Mouse (Mus musculus) adrenal gland, adult 8-10 months (tissue): ENCODE results near the gene Ryr2. TPM values are rescaled to one million over a fixed set of nuclear protein-coding genes. Genes with fewer than 3 reads are reported as not detected.

Experiments used
- DNase-seq: peaks from one replicate; pipeline ENCODE4 v3.0.0; 2022
- total RNA-seq, 4 experiments: library from RNA; stranded (reverse); gene quantifications; 2 replicates each; pipeline ENCODE4 v1.2.4; 2022

Ryr2 gene
- total RNA-seq, 4 experiments from 2014 or later, result 12.9 to 33.9 (median 20.0) TPM

DNA sequence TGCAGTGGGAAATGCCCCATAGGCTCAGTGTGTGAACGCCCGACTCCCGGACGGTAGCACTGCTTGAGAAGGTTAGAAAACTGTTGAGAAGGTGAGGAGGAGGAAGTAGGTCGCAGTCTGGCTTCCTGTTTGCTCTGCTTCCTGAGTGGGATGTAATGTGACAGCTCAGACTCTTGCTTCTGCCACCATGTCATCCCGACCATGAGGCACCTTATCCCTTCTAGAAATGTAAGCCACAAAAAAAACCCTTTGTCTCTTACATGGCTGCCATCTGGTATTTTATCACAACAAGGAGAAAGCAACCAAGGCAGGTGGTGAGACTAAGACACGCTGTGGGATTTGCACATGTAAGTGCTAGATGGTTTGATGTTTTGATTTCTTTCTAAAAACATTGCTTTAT, 12.2 kb downstream of the Ryr2 start:
- DNase-seq, result no peak

DNA sequence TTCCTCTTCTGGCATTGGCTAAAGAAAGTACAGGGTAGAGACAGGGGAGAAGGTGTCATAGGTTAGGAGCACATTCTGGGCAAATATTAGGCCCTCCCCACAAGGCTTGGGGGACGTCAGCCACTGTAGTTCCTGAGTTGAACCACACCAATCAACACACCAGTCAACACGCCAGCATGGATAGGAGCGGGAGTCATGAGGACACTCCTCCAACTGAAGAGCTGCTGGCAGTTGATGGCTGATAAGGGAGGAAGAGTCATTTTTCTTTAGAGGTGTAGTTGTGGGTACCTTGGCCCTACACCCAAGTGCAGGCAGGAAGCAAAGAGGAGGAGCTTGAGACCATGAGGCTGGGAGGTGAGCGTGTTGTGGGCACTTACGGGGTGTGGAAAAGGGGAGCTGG, 13.6 kb downstream of the Ryr2 start:
- DNase-seq, result no peak

- DNase-seq, result no peak
Measured at GRCm38 (mm10) chr13:12092379-12093107, 14.2 kb downstream of the Ryr2 start.

DNA sequence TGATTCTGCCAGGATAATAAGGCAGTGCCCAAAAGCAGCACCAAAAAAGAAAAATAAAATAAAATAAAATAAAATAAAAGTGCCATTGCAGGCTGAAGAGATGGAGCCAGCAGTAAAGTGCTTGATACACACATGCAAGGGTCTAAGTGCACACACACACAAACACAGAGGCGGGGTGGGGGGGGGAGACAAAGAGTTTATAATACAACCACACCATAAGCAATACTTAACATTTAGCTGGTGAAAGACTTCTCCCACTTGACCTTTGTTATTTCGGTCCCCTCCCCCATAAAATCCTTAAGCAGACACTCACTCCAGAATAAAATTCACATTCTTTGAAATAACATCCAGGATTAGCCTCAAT, 22.7 kb downstream of the Ryr2 start:
- no peak for DNase-seq

- no peak for DNase-seq
Measured at GRCm38 (mm10) chr13:12083443-12084111, 23.2 kb downstream of the Ryr2 start.

GRCm38 (mm10) chr13:12080590-12080989, 26.2 kb downstream of the Ryr2 start:
- DNase-seq, result no peak

DNA sequence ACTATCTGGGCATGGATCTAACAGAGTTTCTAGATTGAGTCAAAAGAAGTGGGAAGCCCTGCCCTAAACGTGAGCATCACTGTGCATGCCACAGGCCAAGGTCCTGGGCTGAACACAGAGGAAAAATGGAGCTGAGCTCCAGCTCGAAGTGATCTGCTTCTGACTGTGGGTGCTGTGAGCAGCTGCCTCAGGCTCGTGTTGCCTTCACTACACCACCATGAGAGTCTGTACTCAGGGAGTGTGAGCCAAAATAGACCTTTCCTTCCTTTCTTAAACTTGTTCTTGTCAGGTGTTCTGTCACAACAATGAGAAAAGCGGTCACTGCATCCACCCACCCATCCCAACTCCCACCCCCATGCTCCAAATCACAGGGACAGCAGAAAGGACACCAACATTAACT, 27.2 kb downstream of the Ryr2 start:
- DNase-seq, result no peak

GRCm38 (mm10) chr13:12074897-12075296, 31.8 kb downstream of the Ryr2 start:
- no peak for DNase-seq

- DNase-seq, result no peak
Measured at GRCm38 (mm10) chr13:12072571-12072970, 34.2 kb downstream of the Ryr2 start.

- no peak for DNase-seq
Measured at GRCm38 (mm10) chr13:12072112-12072511, 34.6 kb downstream of the Ryr2 start.

DNA sequence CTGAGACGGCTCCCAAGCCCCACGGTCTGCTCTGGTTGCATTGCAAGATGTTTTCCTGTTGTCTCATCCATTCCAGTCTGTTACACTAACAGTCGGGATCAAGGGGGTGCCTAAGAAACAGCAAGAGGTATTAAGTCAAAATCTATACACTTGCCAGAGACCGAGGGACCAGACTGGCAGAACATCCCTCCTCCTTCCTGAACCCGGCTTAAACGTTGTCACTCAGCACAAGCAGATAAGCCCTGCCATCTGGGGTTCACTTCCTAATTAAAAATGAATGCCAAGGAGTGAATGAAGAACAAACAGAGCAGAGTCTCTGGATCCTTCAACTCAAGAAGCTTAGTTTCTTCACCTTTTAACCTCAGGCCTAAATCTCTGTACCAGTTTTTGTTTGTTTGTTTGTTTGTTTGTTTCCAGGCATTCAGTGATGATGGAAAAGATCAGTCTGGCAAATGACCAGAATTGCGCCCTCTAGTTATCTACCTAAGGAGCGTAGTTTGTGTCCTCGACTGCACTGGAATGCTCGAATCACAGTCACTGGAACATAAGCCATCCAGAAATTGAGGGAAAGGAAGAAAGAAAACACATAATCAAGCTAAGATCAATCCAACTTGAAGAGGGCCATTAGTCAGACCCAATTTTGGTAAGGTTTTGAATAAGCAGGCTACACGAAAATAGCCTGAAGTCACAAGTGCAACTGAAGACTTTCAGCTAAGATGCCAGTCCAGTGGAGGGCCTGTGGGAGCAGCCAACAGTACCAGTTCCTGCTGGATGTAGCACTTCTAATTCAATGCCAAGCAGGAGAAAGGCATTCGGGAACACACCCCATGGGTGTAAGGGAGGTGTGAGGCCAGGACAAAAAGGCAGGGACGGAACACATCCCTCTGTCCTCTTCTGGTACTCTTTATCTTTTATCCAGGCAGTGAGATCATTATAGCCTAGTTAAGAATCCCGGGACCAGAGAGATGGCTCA, 36.3 kb downstream of the Ryr2 start:
- DNase-seq, result no peak

DNA sequence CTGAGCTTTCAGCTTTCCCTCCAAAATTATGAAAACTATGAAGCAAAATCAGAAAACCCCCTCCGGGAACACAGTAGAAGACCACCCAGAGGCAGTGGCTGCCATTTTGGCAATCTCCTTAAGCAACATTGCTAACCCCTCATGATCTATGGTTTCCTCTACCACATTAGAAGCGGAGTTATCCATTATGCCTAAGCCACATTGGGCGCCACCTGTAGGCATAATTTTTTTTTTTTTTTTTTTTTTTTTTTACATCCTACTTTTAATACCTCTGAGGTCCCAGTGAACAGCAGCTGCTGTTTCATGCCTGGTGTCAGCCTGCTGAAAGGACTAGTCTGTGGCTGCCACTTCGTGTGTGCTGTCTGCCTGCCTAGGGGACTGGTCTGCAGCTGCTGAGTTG, 42.2 kb downstream of the Ryr2 start:
- DNase-seq, result no peak

GRCm38 (mm10) chr13:12063561-12063960, 43.2 kb downstream of the Ryr2 start:
- no peak for DNase-seq

DNA sequence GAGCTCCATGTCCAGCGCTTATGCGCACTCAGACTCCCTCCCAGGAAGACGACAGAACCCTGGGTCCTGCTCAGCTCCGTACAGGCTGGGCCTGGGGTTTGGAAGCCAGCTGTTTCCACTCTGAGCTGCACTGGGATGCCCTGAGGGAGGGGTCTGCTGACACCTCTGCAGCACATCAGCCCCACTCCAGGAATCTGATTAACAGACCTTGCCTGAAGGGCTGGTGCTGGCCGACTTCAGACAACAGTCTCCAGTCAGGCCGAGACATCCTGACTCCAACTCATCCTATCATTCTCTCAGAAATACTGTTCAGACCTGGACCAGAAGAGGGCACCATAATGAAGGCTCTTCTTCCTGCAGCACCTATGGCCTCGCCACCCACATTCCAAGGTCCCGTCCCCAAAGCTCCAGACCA, 49.4 kb downstream of the Ryr2 start:
- DNase-seq, result no peak

- no peak for DNase-seq
Measured at GRCm38 (mm10) chr13:12055913-12056312, 50.8 kb downstream of the Ryr2 start.

- no peak for DNase-seq
Measured at GRCm38 (mm10) chr13:12053910-12054309, 52.8 kb downstream of the Ryr2 start.

GRCm38 (mm10) chr13:12050809-12051208, 55.9 kb downstream of the Ryr2 start:
- DNase-seq, result no peak

- DNase-seq, result no peak
Measured at GRCm38 (mm10) chr13:12047059-12047458, 59.7 kb downstream of the Ryr2 start.

DNA sequence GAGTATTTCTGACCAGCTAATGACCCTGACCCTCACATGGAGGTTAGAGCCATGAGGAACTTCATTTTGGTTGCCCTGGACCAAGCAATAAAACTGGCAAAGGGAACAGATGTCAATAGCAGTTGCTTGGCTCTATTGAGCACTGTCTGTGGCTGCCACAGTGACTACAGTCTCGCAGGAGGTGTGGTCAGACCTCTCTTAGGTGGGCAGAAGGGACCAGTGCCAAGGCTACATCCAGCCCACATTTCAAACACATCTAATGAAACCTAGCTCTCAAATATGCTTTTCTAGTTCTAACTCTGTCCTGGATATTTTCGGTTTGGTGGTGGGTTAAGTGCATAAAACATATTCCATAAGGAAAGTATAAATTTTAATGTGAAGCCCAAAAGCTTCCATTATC, 62.0 kb downstream of the Ryr2 start:
- no peak for DNase-seq

GRCm38 (mm10) chr13:12042891-12043491, 63.8 kb downstream of the Ryr2 start:
- DNase-seq, result no peak

- no peak for DNase-seq
Measured at GRCm38 (mm10) chr13:12039967-12040366, 66.8 kb downstream of the Ryr2 start.

- peak; percentile 44 for DNase-seq
Measured at GRCm38 (mm10) chr13:12038676-12039075, 68.1 kb downstream of the Ryr2 start.

DNA sequence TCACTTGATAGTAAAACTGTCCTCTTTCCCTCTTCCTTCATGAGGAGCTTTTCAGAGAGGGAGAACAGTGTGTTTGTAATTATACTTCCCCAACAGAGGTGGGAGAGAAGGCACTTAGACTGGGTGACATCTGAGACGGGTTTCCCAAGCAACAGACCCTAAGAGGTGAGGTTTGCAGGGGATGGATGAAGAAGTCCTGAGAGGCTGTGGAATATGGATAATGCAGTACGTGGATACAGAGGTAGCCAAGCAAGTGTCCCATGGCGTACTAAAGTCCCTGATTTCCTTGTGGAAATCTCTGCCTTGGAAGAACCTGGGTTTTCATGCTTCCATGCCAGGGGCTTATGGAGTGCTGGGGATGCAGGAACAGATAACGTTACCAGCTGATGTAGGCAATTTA, 69.5 kb downstream of the Ryr2 start:
- DNase-seq, result no peak
